Mouse (Mus musculus): Measurements from ENCODE around the gene Dnajb12. TPM values are rescaled to one million over a fixed set of nuclear protein-coding genes. Genes with fewer than 3 reads are reported as not detected.

The Dnajb12 gene
- polyA plus RNA-seq, 1 experiment from 2014 or later, result 28.6 TPM

- Histone ChIP-seq H3K9ac (ENCODE audit: low read length) (no peak overlapping the region), H3K9me3 (ENCODE audit: control insufficient read depth, low read length) (no peaks in the 10 kb centered on the region), H3K27me3 (replicated peaks; ENCODE audit: control insufficient read depth, insufficient read depth, low read length) (no peaks in the 10 kb centered on the region), H3K4me2 (ENCODE audit: low read length) (no peak overlapping the region), H3K4me1 (replicated peaks; ENCODE audit: control insufficient read depth, insufficient read depth, low read length) (peaks cover 26% of the 10 kb centered on the region), H3K27ac (ENCODE audit: low read depth) (no peak overlapping the region), H3K4me3 (ENCODE audit: low read depth, low read length) (no peak overlapping the region), H3K36me3 (ENCODE audit: control insufficient read depth, insufficient read depth, low read length) (peaks cover 65% of the 10 kb centered on the region)
- WGBS, result 71% methylated on average over 3 of the region's 3 CpGs
- ATAC-seq (replicated peaks; ENCODE audit: low FRiP score, low TSS enrichment, low read depth), result no peak
- DNase-seq (ENCODE audit: low spot score), result no peak
Observed at GRCm38 (mm10) chr10:59896911-59897331, 17.6 kb downstream of the Dnajb12 start.

GRCm38 (mm10) chr10:59897511-59897910, 18.2 kb downstream of the Dnajb12 start:
- Histone ChIP-seq H3K27me3 (replicated peaks; ENCODE audit: control insufficient read depth, insufficient read depth, low read length) (no peaks in the 10 kb centered on the region), H3K4me3 (ENCODE audit: low read depth, low read length) (no peak overlapping the region), H3K9me3 (ENCODE audit: control insufficient read depth, low read length) (no peaks in the 10 kb centered on the region), H3K36me3 (ENCODE audit: control insufficient read depth, insufficient read depth, low read length) (peaks cover 60% of the 10 kb centered on the region), H3K27ac (ENCODE audit: low read depth) (no peak overlapping the region), H3K4me1 (replicated peaks; ENCODE audit: control insufficient read depth, insufficient read depth, low read length) (peaks cover 32% of the 10 kb centered on the region), H3K4me2 (ENCODE audit: low read length) (no peak overlapping the region), H3K9ac (ENCODE audit: low read length) (no peak overlapping the region)
- WGBS, result 45% methylated on average over 5 of the region's 5 CpGs
- DNase-seq (ENCODE audit: low spot score), result no peak
- no peak for ATAC-seq (replicated peaks; ENCODE audit: low FRiP score, low TSS enrichment, low read depth)

DNA sequence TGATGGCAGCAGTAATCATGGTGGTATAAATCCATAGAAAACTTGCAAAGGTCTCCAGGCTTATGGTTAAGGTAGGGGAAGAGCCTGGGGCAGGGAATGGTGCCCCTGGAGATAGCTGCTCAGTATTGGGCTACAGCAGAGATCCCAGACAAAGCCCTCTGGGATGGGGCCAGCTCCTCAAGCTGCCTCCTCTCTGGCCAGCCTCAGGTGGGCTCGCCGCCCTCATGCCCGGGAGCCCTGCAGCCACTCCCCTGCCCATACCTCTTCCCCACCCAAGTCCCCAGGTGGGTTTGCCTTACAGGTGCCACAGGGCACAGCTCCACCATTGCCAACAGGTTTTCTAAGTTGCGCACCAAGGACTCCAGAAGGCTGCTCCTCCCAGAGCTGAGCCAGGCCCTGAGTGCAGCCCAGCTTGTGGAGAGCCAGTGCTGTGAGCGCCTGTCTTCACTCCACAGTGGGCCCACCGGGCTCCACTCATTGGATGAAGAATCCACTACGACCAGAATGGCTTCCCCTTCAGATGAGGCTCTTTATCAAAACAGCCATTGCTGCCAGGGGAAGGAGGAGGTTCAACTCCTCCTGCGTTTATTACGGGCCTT, 18.9 kb downstream of the Dnajb12 start:
- ATAC-seq (replicated peaks; ENCODE audit: low FRiP score, low TSS enrichment, low read depth) (no peak), DNase-seq (ENCODE audit: low spot score) (no peak)
- WGBS, result 77% methylated on average over 9 of the region's 9 CpGs
- Histone ChIP-seq H3K4me3 (ENCODE audit: low read depth, low read length) (no peak overlapping the region), H3K4me1 (replicated peaks; ENCODE audit: control insufficient read depth, insufficient read depth, low read length) (peaks cover 38% of the 10 kb centered on the region), H3K27ac (ENCODE audit: low read depth) (0 out of 2 replicates have a peak overlapping the region, but pooled peaks have one; percentile 1), H3K9me3 (ENCODE audit: control insufficient read depth, low read length) (no peaks in the 10 kb centered on the region), H3K27me3 (replicated peaks; ENCODE audit: control insufficient read depth, insufficient read depth, low read length) (no peaks in the 10 kb centered on the region), H3K9ac (ENCODE audit: low read length) (no peak overlapping the region), H3K36me3 (ENCODE audit: control insufficient read depth, insufficient read depth, low read length) (peaks cover 53% of the 10 kb centered on the region), H3K4me2 (ENCODE audit: low read length) (no peak overlapping the region)

DNA sequence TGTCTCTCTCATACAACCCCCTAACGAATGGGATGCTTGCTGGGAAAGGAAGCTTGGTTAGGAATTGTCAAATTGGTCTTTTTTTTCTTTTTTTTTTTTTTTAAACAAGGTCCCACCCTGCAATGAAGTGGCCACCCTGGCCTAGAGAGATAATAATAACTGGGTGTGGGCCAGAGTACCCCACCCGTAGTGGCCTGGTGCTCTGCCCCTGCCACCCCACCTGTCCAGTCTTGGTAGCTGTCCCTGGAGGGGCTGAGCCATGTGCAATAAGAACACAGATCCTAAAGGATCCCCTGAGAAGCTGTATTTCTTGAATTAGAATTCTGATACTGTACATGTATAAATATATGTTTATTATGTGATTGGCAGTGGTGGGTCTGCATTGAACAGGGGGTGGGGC, 19.6 kb downstream of the Dnajb12 start:
- WGBS, result 35% methylated on average over 2 of the region's 2 CpGs
- H3K4me3 ChIP-seq (ENCODE audit: low read depth, low read length), result no peak overlapping the region
- H3K36me3 ChIP-seq (ENCODE audit: control insufficient read depth, insufficient read depth, low read length), result peaks cover 46% of the 10 kb centered on the region
- DNase-seq (ENCODE audit: low spot score) (no peak), ATAC-seq (replicated peaks; ENCODE audit: low FRiP score, low TSS enrichment, low read depth) (no peak)
- no peaks in the 10 kb centered on the region for H3K27me3 ChIP-seq (replicated peaks; ENCODE audit: control insufficient read depth, insufficient read depth, low read length)
- H3K27ac ChIP-seq (ENCODE audit: low read depth), result peak overlapping the region; percentile 90
- H3K4me1 ChIP-seq (replicated peaks; ENCODE audit: control insufficient read depth, insufficient read depth, low read length), result peaks cover 40% of the 10 kb centered on the region
- H3K4me2 ChIP-seq (ENCODE audit: low read length), result peak overlapping the region; percentile 25
- peak overlapping the region; percentile 27; the same call in 1 of the 2 replicates for H3K9ac ChIP-seq (ENCODE audit: low read length)
- H3K9me3 ChIP-seq (ENCODE audit: control insufficient read depth, low read length), result no peaks in the 10 kb centered on the region

GRCm38 (mm10) chr10:59899341-59900173, 20.2 kb downstream of the Dnajb12 start:
- ATAC-seq (replicated peaks; ENCODE audit: low FRiP score, low TSS enrichment, low read depth) (peak; percentile 92), DNase-seq (ENCODE audit: low spot score) (peak; percentile 74)
- H3K9ac ChIP-seq (ENCODE audit: low read length), result peak overlapping the region; percentile 27
- H3K27me3 ChIP-seq (replicated peaks; ENCODE audit: control insufficient read depth, insufficient read depth, low read length), result no peaks in the 10 kb centered on the region
- no peaks in the 10 kb centered on the region for H3K9me3 ChIP-seq (ENCODE audit: control insufficient read depth, low read length)
- 13% methylated on average over 21 of the region's 21 CpGs for WGBS
- no peak overlapping the region for H3K4me3 ChIP-seq (ENCODE audit: low read depth, low read length)
- peaks cover 40% of the 10 kb centered on the region for H3K36me3 ChIP-seq (ENCODE audit: control insufficient read depth, insufficient read depth, low read length)
- H3K4me2 ChIP-seq (ENCODE audit: low read length), result peak overlapping the region; percentile 25
- peak overlapping the region; percentile 90 for H3K27ac ChIP-seq (ENCODE audit: low read depth)
- H3K4me1 ChIP-seq (replicated peaks; ENCODE audit: control insufficient read depth, insufficient read depth, low read length), result peaks cover 40% of the 10 kb centered on the region

- Histone ChIP-seq H3K9ac (ENCODE audit: low read length) (peak overlapping the region; percentile 27), H3K36me3 (ENCODE audit: control insufficient read depth, insufficient read depth, low read length) (peaks cover 35% of the 10 kb centered on the region), H3K4me1 (replicated peaks; ENCODE audit: control insufficient read depth, insufficient read depth, low read length) (peaks cover 35% of the 10 kb centered on the region), H3K4me2 (ENCODE audit: low read length) (peak overlapping the region; percentile 7; the same call in 1 of the 2 replicates), H3K27me3 (replicated peaks; ENCODE audit: control insufficient read depth, insufficient read depth, low read length) (no peaks in the 10 kb centered on the region), H3K4me3 (ENCODE audit: low read depth, low read length) (no peak overlapping the region), H3K9me3 (ENCODE audit: control insufficient read depth, low read length) (no peaks in the 10 kb centered on the region), H3K27ac (ENCODE audit: low read depth) (peak overlapping the region; percentile 90)
- WGBS, result 27% methylated on average over 4 of the region's 4 CpGs
- no peak for ATAC-seq (replicated peaks; ENCODE audit: low FRiP score, low TSS enrichment, low read depth)
- no peak for DNase-seq (ENCODE audit: low spot score)
Observed at GRCm38 (mm10) chr10:59900174-59900435, 20.7 kb downstream of the Dnajb12 start.

- peaks cover 35% of the 10 kb centered on the region for H3K4me1 ChIP-seq (replicated peaks; ENCODE audit: control insufficient read depth, insufficient read depth, low read length)
- 53% methylated on average over 4 of the region's 4 CpGs for WGBS
- H3K4me3 ChIP-seq (ENCODE audit: low read depth, low read length), result no peak overlapping the region
- H3K4me2 ChIP-seq (ENCODE audit: low read length), result no peak overlapping the region
- DNase-seq (ENCODE audit: low spot score) (no peak), ATAC-seq (replicated peaks; ENCODE audit: low FRiP score, low TSS enrichment, low read depth) (no peak)
- no peaks in the 10 kb centered on the region for H3K9me3 ChIP-seq (ENCODE audit: control insufficient read depth, low read length)
- no peak overlapping the region for H3K27ac ChIP-seq (ENCODE audit: low read depth)
- H3K36me3 ChIP-seq (ENCODE audit: control insufficient read depth, insufficient read depth, low read length), result peaks cover 26% of the 10 kb centered on the region
- H3K27me3 ChIP-seq (replicated peaks; ENCODE audit: control insufficient read depth, insufficient read depth, low read length), result no peaks in the 10 kb centered on the region
- H3K9ac ChIP-seq (ENCODE audit: low read length), result no peak overlapping the region
Observed at GRCm38 (mm10) chr10:59900939-59901338, 21.6 kb downstream of the Dnajb12 start.

DNA sequence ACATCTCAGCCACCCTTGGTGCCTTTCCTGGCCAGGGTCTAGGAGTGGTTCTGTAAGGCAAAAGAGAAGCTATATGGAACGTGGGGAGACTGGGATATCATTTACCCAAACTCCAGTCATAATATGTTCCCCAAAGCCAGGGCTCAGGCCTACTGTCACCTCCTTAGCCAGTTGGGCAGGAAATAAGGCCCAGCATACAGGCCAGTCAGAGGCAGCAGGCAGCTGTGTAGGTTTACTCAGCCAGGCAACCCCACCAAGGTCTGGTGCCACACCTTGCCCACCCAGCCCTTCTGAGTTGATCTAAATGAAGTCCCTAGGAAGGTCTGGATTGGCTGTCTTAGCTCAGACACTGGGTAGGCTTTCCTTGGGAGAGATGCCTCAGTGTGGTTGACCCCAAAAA, 22.1 kb downstream of the Dnajb12 start:
- no peak overlapping the region for H3K4me3 ChIP-seq (ENCODE audit: low read depth, low read length)
- DNase-seq (ENCODE audit: low spot score) (no peak), ATAC-seq (replicated peaks; ENCODE audit: low FRiP score, low TSS enrichment, low read depth) (no peak)
- H3K27ac ChIP-seq (ENCODE audit: low read depth), result no peak overlapping the region
- WGBS, result 72% methylated on average over 1 of the region's 1 CpGs
- no peaks in the 10 kb centered on the region for H3K9me3 ChIP-seq (ENCODE audit: control insufficient read depth, low read length)
- H3K36me3 ChIP-seq (ENCODE audit: control insufficient read depth, insufficient read depth, low read length), result peaks cover 21% of the 10 kb centered on the region
- no peaks in the 10 kb centered on the region for H3K27me3 ChIP-seq (replicated peaks; ENCODE audit: control insufficient read depth, insufficient read depth, low read length)
- no peak overlapping the region for H3K9ac ChIP-seq (ENCODE audit: low read length)
- H3K4me2 ChIP-seq (ENCODE audit: low read length), result no peak overlapping the region
- H3K4me1 ChIP-seq (replicated peaks; ENCODE audit: control insufficient read depth, insufficient read depth, low read length), result peaks cover 35% of the 10 kb centered on the region

All from intestine, embryonic 14.5 days (tissue).